Comparison of ENCODE assay signal across 23 mouse cellular contexts in genomic region chr16:22462220-22462619, GRCm38 (mm10).
"Had no signal": no experiment of that assay in that cellular context is flagged by ENCODE, and none has a peak within 500 bp of the region (broad histone marks: within the 10 kb centered on the region; RNA-seq: fewer than 3 reads in every experiment).

No protein-coding gene starts in this region.

- H3K4me2 ChIP-seq: kidney, embryonic 15.5 days; limb, embryonic 12.5 days; limb, embryonic 15.5 days; liver, embryonic 11.5 days; lung, embryonic 14.5 days; midbrain, embryonic 13.5 days; neural tube, embryonic 13.5 days had no signal

- H3K4me3 ChIP-seq: kidney, embryonic 15.5 days; limb, embryonic 12.5 days; limb, embryonic 15.5 days; midbrain, embryonic 10.5 days; midbrain, embryonic 13.5 days; myocyte; neural tube, embryonic 13.5 days had no signal

- H3K4me1 ChIP-seq: kidney, embryonic 15.5 days; midbrain, embryonic 10.5 days; midbrain, embryonic 13.5 days; neural tube, embryonic 13.5 days had no signal

- H3K36me3 ChIP-seq: kidney, embryonic 15.5 days; limb, embryonic 12.5 days; limb, embryonic 15.5 days; midbrain, embryonic 10.5 days; midbrain, embryonic 13.5 days; neural tube, embryonic 13.5 days had no signal

- DNase-seq: kidney, adult 8-10 months; kidney, postnatal 10 days; kidney, postnatal 36 days; layer of hippocampus, postnatal 36 days; left cerebral cortex, postnatal 4 days; liver, postnatal 0 days; lung, embryonic 14.5 days; retina, postnatal 1 day; right cerebral cortex, postnatal 14 days; right cerebral cortex, postnatal 4 days had no signal

- H3K27ac ChIP-seq: kidney, embryonic 15.5 days; limb, embryonic 12.5 days; limb, embryonic 15.5 days; liver, embryonic 14.5 days; midbrain, embryonic 10.5 days; midbrain, embryonic 13.5 days; neural tube, embryonic 13.5 days; stomach, postnatal 0 days had no signal

- H3K9me3 ChIP-seq: kidney, embryonic 15.5 days; limb, embryonic 12.5 days; limb, embryonic 15.5 days; megakaryocyte, embryonic 14.5 days; midbrain, embryonic 10.5 days; midbrain, embryonic 13.5 days; neural tube, embryonic 13.5 days had no signal

- H3K27me3 ChIP-seq: kidney, embryonic 15.5 days; limb, embryonic 12.5 days; limb, embryonic 15.5 days; midbrain, embryonic 13.5 days; neural tube, embryonic 13.5 days had no signal

- ATAC-seq: liver, postnatal 0 days; lung, postnatal 0 days; midbrain, embryonic 13.5 days; midbrain, embryonic 16.5 days had no signal

- H3K9ac ChIP-seq: kidney, embryonic 15.5 days; limb, embryonic 12.5 days; limb, embryonic 15.5 days; liver, embryonic 14.5 days; liver, postnatal 0 days; lung, embryonic 14.5 days; midbrain, embryonic 13.5 days; neural tube, embryonic 13.5 days had no signal
